Mouse (Mus musculus): ENCODE measurements around the gene Myl4. TPM values are rescaled to one million over a fixed set of nuclear protein-coding genes. Genes with fewer than 3 reads are reported as not detected.
"Not testable (repeated sequence)": the region's sequence is repeated elsewhere in the genome, so short reads cannot be mapped to it uniquely, and the experiment has no call there.

Gene Myl4
- polyA plus RNA-seq (2014; fragmentation: Nextera tagmentation; extraction: Ambion mirVana), result 5.8 and 6.2 TPM in 2 replicates

GRCm38 (mm10) chr11:104550406-104550974 lies at the start of gene Myl4, which contains the start of gene Cdc27:
TSS of gene Myl4 (plus strand) at chr11:104550663.
TSS of gene Cdc27 (minus strand) at chr11:104550620.
- ATAC-seq (replicated peaks; ENCODE audit: low FRiP score, low TSS enrichment, low read depth) (peak; percentile 96), DNase-seq (ENCODE audit: low spot score) (peak; percentile 100)
- no peaks in the 10 kb centered on the region for H3K9me3 ChIP-seq (ENCODE audit: control insufficient read depth, low read length)
- peaks cover 2% of the 10 kb centered on the region; the same call in 1 of the 2 replicates for H3K36me3 ChIP-seq (ENCODE audit: control insufficient read depth, insufficient read depth, low read length)
- peak within 1 kb of the TSS; percentile 72 for H3K4me2 ChIP-seq (ENCODE audit: low read length)
- under 1% methylated on average over 35 of the region's 35 CpGs for WGBS
- H3K27me3 ChIP-seq (replicated peaks; ENCODE audit: control insufficient read depth, insufficient read depth, low read length), result no peaks in the 10 kb centered on the region
- H3K4me1 ChIP-seq (replicated peaks; ENCODE audit: control insufficient read depth, insufficient read depth, low read length), result peaks cover 14% of the 10 kb centered on the region
- H3K9ac ChIP-seq (ENCODE audit: low read length), result peak within 1 kb of the TSS; percentile 98
- peak within 1 kb of the TSS; percentile 91 for H3K4me3 ChIP-seq (ENCODE audit: low read depth, low read length)
- H3K27ac ChIP-seq (ENCODE audit: low read depth), result peak within 1 kb of the TSS; percentile 91

GRCm38 (mm10) chr11:104508455-104508854 lies 42.0 kb upstream of the Myl4 start:
- peaks cover 91% of the 10 kb centered on the region for H3K36me3 ChIP-seq (ENCODE audit: control insufficient read depth, insufficient read depth, low read length)
- H3K9ac ChIP-seq (ENCODE audit: low read length), result no peak overlapping the region
- H3K27me3 ChIP-seq (replicated peaks; ENCODE audit: control insufficient read depth, insufficient read depth, low read length), result no peaks in the 10 kb centered on the region
- H3K9me3 ChIP-seq (ENCODE audit: control insufficient read depth, low read length), result no peaks in the 10 kb centered on the region
- H3K27ac ChIP-seq (ENCODE audit: low read depth), result no peak overlapping the region
- WGBS, result 81% methylated on average over 4 of the region's 4 CpGs
- no peaks in the 10 kb centered on the region for H3K4me1 ChIP-seq (replicated peaks; ENCODE audit: control insufficient read depth, insufficient read depth, low read length)
- DNase-seq (ENCODE audit: low spot score) (peak; percentile 1), ATAC-seq (replicated peaks; ENCODE audit: low FRiP score, low TSS enrichment, low read depth) (no peak)
- H3K4me2 ChIP-seq (ENCODE audit: low read length), result no peak overlapping the region
- H3K4me3 ChIP-seq (ENCODE audit: low read depth, low read length), result no peak overlapping the region

DNA sequence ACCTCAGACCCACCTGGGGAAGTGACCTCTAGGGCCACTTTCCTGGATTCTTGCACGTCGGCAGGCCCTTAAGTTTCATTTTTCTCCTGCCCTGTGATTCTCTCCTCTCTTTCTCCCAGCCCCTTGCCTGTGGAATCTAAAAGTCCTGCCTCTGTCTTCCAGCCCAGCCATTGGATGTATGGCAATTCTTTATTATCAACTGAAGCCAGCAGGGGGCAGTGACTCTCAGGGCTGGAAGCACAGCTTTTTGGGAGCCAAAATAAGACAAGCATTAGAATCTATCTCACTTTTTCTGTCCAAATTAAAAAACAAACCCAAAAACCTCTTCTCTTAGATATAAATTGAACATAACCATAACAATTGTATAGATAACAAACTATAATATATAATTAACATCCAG lies 39.9 kb upstream of the Myl4 start:
- DNase-seq (ENCODE audit: low spot score), result peak; percentile 57

GRCm38 (mm10) chr11:104512436-104512835 lies 38.0 kb upstream of the Myl4 start:
- Histone ChIP-seq H3K9me3 (ENCODE audit: control insufficient read depth, low read length) (no peaks in the 10 kb centered on the region), H3K4me3 (ENCODE audit: low read depth, low read length) (no peak overlapping the region), H3K36me3 (ENCODE audit: control insufficient read depth, insufficient read depth, low read length) (peaks cover 92% of the 10 kb centered on the region), H3K27me3 (replicated peaks; ENCODE audit: control insufficient read depth, insufficient read depth, low read length) (no peaks in the 10 kb centered on the region), H3K27ac (ENCODE audit: low read depth) (no peak overlapping the region), H3K4me1 (replicated peaks; ENCODE audit: control insufficient read depth, insufficient read depth, low read length) (no peaks in the 10 kb centered on the region), H3K9ac (ENCODE audit: low read length) (no peak overlapping the region), H3K4me2 (ENCODE audit: low read length) (no peak overlapping the region)
- 82% methylated on average over 4 of the region's 4 CpGs for WGBS
- no peak for ATAC-seq (replicated peaks; ENCODE audit: low FRiP score, low TSS enrichment, low read depth)
- DNase-seq (ENCODE audit: low spot score), result no peak

More for the DNA sequence above, 39.9 kb upstream of the Myl4 start:
- no peak for ATAC-seq (replicated peaks; ENCODE audit: low FRiP score, low TSS enrichment, low read depth)
- Histone ChIP-seq H3K4me1 (replicated peaks; ENCODE audit: control insufficient read depth, insufficient read depth, low read length) (no peaks in the 10 kb centered on the region), H3K27ac (ENCODE audit: low read depth) (no peak overlapping the region), H3K9ac (ENCODE audit: low read length) (no peak overlapping the region), H3K4me3 (ENCODE audit: low read depth, low read length) (no peak overlapping the region), H3K9me3 (ENCODE audit: control insufficient read depth, low read length) (no peaks in the 10 kb centered on the region), H3K4me2 (ENCODE audit: low read length) (no peak overlapping the region), H3K27me3 (replicated peaks; ENCODE audit: control insufficient read depth, insufficient read depth, low read length) (no peaks in the 10 kb centered on the region), H3K36me3 (ENCODE audit: control insufficient read depth, insufficient read depth, low read length) (peaks cover 92% of the 10 kb centered on the region)
- 88% methylated on average over 2 of the region's 2 CpGs for WGBS

DNA sequence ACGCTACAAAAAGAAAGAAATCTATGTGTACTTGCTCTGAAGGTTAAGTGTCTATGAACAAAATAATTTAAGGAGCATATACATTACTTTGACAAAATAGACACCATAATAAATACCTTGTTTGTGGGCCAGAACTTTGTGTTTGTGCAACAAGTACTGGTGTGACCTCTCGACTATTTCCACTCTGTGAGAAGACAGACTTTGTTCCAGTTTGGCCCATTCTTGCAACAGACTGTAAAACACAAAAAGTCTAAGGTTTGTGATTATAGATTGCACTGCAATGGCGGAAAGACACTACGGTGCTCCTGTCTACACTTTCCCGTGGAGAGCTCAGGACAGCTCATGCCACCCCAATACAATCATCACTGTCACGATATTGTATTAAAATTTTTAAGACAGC lies 24.5 kb upstream of the Myl4 start:
- Histone ChIP-seq H3K27me3 (replicated peaks; ENCODE audit: control insufficient read depth, insufficient read depth, low read length) (no peaks in the 10 kb centered on the region), H3K36me3 (ENCODE audit: control insufficient read depth, insufficient read depth, low read length) (peaks cover 96% of the 10 kb centered on the region), H3K4me2 (ENCODE audit: low read length) (no peak overlapping the region), H3K4me3 (ENCODE audit: low read depth, low read length) (no peak overlapping the region), H3K27ac (ENCODE audit: low read depth) (no peak overlapping the region), H3K9me3 (ENCODE audit: control insufficient read depth, low read length) (no peaks in the 10 kb centered on the region), H3K9ac (ENCODE audit: low read length) (no peak overlapping the region), H3K4me1 (replicated peaks; ENCODE audit: control insufficient read depth, insufficient read depth, low read length) (no peaks in the 10 kb centered on the region)
- 95% methylated on average over 6 of the region's 6 CpGs for WGBS
- ATAC-seq (replicated peaks; ENCODE audit: low FRiP score, low TSS enrichment, low read depth), result no peak
- DNase-seq (ENCODE audit: low spot score), result no peak

GRCm38 (mm10) chr11:104536843-104537242 lies 13.6 kb upstream of the Myl4 start:
- H3K9ac ChIP-seq (ENCODE audit: low read length), result no peak overlapping the region
- no peaks in the 10 kb centered on the region for H3K4me1 ChIP-seq (replicated peaks; ENCODE audit: control insufficient read depth, insufficient read depth, low read length)
- no peak overlapping the region for H3K4me3 ChIP-seq (ENCODE audit: low read depth, low read length)
- ATAC-seq (replicated peaks; ENCODE audit: low FRiP score, low TSS enrichment, low read depth) (no peak), DNase-seq (ENCODE audit: low spot score) (no peak)
- 85% methylated on average over 2 of the region's 2 CpGs for WGBS
- H3K4me2 ChIP-seq (ENCODE audit: low read length), result no peak overlapping the region
- no peaks in the 10 kb centered on the region for H3K27me3 ChIP-seq (replicated peaks; ENCODE audit: control insufficient read depth, insufficient read depth, low read length)
- no peak overlapping the region for H3K27ac ChIP-seq (ENCODE audit: low read depth)
- H3K9me3 ChIP-seq (ENCODE audit: control insufficient read depth, low read length), result no peaks in the 10 kb centered on the region
- peaks cover 41% of the 10 kb centered on the region for H3K36me3 ChIP-seq (ENCODE audit: control insufficient read depth, insufficient read depth, low read length)

DNA sequence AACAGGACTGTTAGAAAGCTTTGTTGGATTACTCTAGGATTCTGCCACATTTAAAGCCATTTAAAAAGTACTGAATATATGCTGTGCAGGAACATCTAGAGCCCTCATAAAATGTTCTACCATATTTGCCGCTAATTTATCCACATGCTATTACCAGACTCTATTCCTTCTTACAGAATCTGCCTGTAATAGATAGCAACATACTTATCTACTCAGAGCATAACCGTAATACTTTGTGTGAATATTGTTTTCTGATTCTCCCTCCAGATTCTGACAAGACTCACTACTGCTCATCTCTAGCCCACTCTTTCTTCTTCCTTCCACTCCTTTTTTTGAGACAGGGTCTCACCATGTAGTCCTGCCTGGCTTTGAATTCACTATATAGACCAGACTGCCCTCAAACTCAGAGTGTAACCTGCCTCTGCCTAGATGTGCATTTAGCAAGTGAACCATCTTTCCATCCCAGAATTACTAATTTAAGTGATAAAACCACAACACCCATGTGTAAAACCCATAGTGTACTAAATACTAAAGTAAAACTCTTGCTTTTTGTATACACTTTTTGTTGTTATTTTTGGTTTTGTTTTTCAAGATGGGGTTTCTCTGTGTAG lies 12.4 kb upstream of the Myl4 start:
- no peak for ATAC-seq (replicated peaks; ENCODE audit: low FRiP score, low TSS enrichment, low read depth)
- no peak for DNase-seq (ENCODE audit: low spot score)
- Histone ChIP-seq H3K4me2 (ENCODE audit: low read length) (no peak overlapping the region), H3K4me3 (ENCODE audit: low read depth, low read length) (no peak overlapping the region), H3K9me3 (ENCODE audit: control insufficient read depth, low read length) (no peaks in the 10 kb centered on the region), H3K4me1 (replicated peaks; ENCODE audit: control insufficient read depth, insufficient read depth, low read length) (no peaks in the 10 kb centered on the region), H3K36me3 (ENCODE audit: control insufficient read depth, insufficient read depth, low read length) (peaks cover 29% of the 10 kb centered on the region), H3K27ac (ENCODE audit: low read depth) (no peak overlapping the region), H3K27me3 (replicated peaks; ENCODE audit: control insufficient read depth, insufficient read depth, low read length) (no peaks in the 10 kb centered on the region), H3K9ac (ENCODE audit: low read length) (no peak overlapping the region)
- WGBS, result 96% methylated on average over 2 of the region's 2 CpGs

DNA sequence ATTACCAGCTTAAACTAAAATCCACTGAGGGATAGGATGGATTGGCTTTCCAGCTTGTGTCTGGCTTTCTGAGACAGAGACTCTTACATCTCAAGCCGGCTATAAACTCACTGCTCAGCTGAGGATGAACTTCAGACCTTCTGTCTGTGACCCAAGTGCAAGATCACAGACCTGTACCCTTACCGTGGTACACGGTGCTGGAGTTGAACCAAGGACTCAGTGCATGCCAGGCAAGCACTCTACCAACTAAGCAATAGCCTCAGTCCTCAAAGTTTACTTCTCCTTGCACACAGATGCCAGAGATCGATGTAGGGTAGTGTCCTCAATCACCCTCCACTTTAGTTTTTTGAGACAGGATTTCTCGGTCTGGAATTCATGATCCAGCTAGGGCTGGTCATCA lies 10.7 kb upstream of the Myl4 start:
- no peaks in the 10 kb centered on the region for H3K27me3 ChIP-seq (replicated peaks; ENCODE audit: control insufficient read depth, insufficient read depth, low read length)
- no peak overlapping the region for H3K4me2 ChIP-seq (ENCODE audit: low read length)
- ATAC-seq (replicated peaks; ENCODE audit: low FRiP score, low TSS enrichment, low read depth), result no peak
- no peak for DNase-seq (ENCODE audit: low spot score)
- no peaks in the 10 kb centered on the region for H3K4me1 ChIP-seq (replicated peaks; ENCODE audit: control insufficient read depth, insufficient read depth, low read length)
- H3K9ac ChIP-seq (ENCODE audit: low read length), result no peak overlapping the region
- no peak overlapping the region for H3K27ac ChIP-seq (ENCODE audit: low read depth)
- peaks cover 13% of the 10 kb centered on the region for H3K36me3 ChIP-seq (ENCODE audit: control insufficient read depth, insufficient read depth, low read length)
- H3K9me3 ChIP-seq (ENCODE audit: control insufficient read depth, low read length), result no peaks in the 10 kb centered on the region
- H3K4me3 ChIP-seq (ENCODE audit: low read depth, low read length), result no peak overlapping the region
- WGBS, result 92% methylated on average over 5 of the region's 5 CpGs

DNA sequence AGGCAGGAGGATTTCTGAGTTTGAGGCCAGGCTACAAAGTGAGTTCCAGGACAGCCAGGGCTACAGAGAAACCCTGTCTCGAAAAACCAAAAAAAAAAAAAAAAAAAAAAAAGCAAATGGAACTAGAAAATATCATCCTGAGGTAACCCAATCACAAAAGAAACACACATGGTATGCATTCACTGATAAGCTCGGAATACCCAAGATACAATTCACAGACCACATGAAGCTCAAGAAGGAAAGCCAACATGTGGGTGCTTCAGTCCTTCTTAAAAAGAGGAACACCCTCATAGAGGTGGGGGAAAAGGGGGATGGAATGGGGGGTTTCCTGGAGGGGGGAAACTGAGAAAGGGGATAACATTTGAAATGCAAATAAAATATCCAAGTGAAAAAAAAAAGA lies 7.1 kb upstream of the Myl4 start:
- not testable (repeated sequence) for ATAC-seq (replicated peaks; ENCODE audit: low FRiP score, low TSS enrichment, low read depth); DNase-seq (ENCODE audit: low spot score)
- 94% methylated on average over 2 of the region's 2 CpGs for WGBS

More for the DNA sequence above, 7.1 kb upstream of the Myl4 start:
- H3K9me3 ChIP-seq (ENCODE audit: control insufficient read depth, low read length); H3K4me1 ChIP-seq (replicated peaks; ENCODE audit: control insufficient read depth, insufficient read depth, low read length); H3K4me3 ChIP-seq (ENCODE audit: low read depth, low read length); H3K9ac ChIP-seq (ENCODE audit: low read length); H3K27ac ChIP-seq (ENCODE audit: low read depth); H3K4me2 ChIP-seq (ENCODE audit: low read length); H3K27me3 ChIP-seq (replicated peaks; ENCODE audit: control insufficient read depth, insufficient read depth, low read length): not testable (repeated sequence)
- peaks cover 18% of the 10 kb centered on the region; the same call in 1 of the 2 replicates for H3K36me3 ChIP-seq (ENCODE audit: control insufficient read depth, insufficient read depth, low read length)

Measured in intestine, embryonic 14.5 days (tissue).